Mouse (Mus musculus): ENCODE data around the gene Kxd1. TPM values are rescaled to one million over a fixed set of nuclear protein-coding genes. Genes with fewer than 3 reads are reported as not detected.

Kxd1 gene
- total RNA-seq, 2 experiments from 2014 or later = 57.8 to 61.0 TPM

- no peak for DNase-seq
Measured at GRCm38 (mm10) chr8:70492664-70493640, 34.8 kb downstream of the Kxd1 start, which contains the start of gene Crlf1. TSS of gene Crlf1 (plus strand) at chr8:70493158.

- no peak for DNase-seq
Measured at GRCm38 (mm10) chr8:70490880-70491495, 36.8 kb downstream of the Kxd1 start.

GRCm38 (mm10) chr8:70490061-70490879 lies 37.5 kb downstream of the Kxd1 start:
- no peak for DNase-seq

- DNase-seq = no peak
Measured at GRCm38 (mm10) chr8:70489576-70489975, 38.2 kb downstream of the Kxd1 start.

- DNase-seq = no peak
Measured at GRCm38 (mm10) chr8:70488931-70489470, 38.8 kb downstream of the Kxd1 start.

- no peak for DNase-seq
Measured at GRCm38 (mm10) chr8:70487993-70488796, 39.6 kb downstream of the Kxd1 start.

GRCm38 (mm10) chr8:70486941-70487520 lies 40.7 kb downstream of the Kxd1 start, which contains the start of gene Tmem59l:
TSS of gene Tmem59l (minus strand) at chr8:70487358.
- no peak for DNase-seq

- no peak for DNase-seq
Measured at GRCm38 (mm10) chr8:70486191-70486681, 41.5 kb downstream of the Kxd1 start.

GRCm38 (mm10) chr8:70482943-70483342 lies 44.8 kb downstream of the Kxd1 start:
- no peak for DNase-seq

- DNase-seq = no peak
Measured at GRCm38 (mm10) chr8:70481908-70482307, 45.8 kb downstream of the Kxd1 start.

- DNase-seq = no peak
Measured at GRCm38 (mm10) chr8:70477269-70477982, 50.3 kb downstream of the Kxd1 start.

GRCm38 (mm10) chr8:70476333-70477268 lies 51.2 kb downstream of the Kxd1 start, which contains the start of gene Klhl26:
TSS of gene Klhl26 (minus strand) at chr8:70476968.
- DNase-seq = peak; percentile 94

- no peak for DNase-seq
Measured at GRCm38 (mm10) chr8:70471856-70472255, 55.9 kb downstream of the Kxd1 start.

GRCm38 (mm10) chr8:70469938-70470337 lies 57.8 kb downstream of the Kxd1 start:
- DNase-seq = no peak

GRCm38 (mm10) chr8:70469295-70469916 lies 58.4 kb downstream of the Kxd1 start:
- no peak for DNase-seq

GRCm38 (mm10) chr8:70468733-70469132 lies 59.0 kb downstream of the Kxd1 start:
- no peak for DNase-seq

- no peak for DNase-seq
Measured at GRCm38 (mm10) chr8:70467907-70468306, 59.8 kb downstream of the Kxd1 start.

- no peak for DNase-seq
Measured at GRCm38 (mm10) chr8:70467229-70467725, 60.5 kb downstream of the Kxd1 start.

Data from gastrocnemius, postnatal 10 days (tissue).